Mouse (Mus musculus): Measurements from ENCODE around the gene Slc35f4.

Gene Slc35f4

GRCm38 (mm10) chr14:49525931-49526291 is at the start of gene Slc35f4:
Gene Slc35f4 (minus strand): TSS chr14:49526046.
- no peak for DNase-seq (ENCODE audit: low spot score in 2 of 2)

GRCm38 (mm10) chr14:49568369-49568768 is 42.5 kb upstream of the Slc35f4 start:
- no peak for DNase-seq (ENCODE audit: low spot score in 2 of 2)

- DNase-seq (ENCODE audit: low spot score in 2 of 2) = no peak
These were observed 34.9 kb upstream of the Slc35f4 start for GRCm38 (mm10) chr14:49560706-49561105.

GRCm38 (mm10) chr14:49540104-49540503 is 14.3 kb upstream of the Slc35f4 start:
- DNase-seq (ENCODE audit: low spot score in 2 of 2) = no peak

- DNase-seq (ENCODE audit: low spot score in 2 of 2) = peak; percentile 28
These were observed 493 bp downstream of the Slc35f4 start for GRCm38 (mm10) chr14:49525176-49525930.

GRCm38 (mm10) chr14:49524665-49525064 is 1.2 kb downstream of the Slc35f4 start:
- DNase-seq (ENCODE audit: low spot score in 2 of 2) = no peak

GRCm38 (mm10) chr14:49515096-49515665 is 10.7 kb downstream of the Slc35f4 start:
- no peak for DNase-seq (ENCODE audit: low spot score in 2 of 2)

- DNase-seq (ENCODE audit: low spot score in 2 of 2) = no peak
These were observed 11.7 kb downstream of the Slc35f4 start for GRCm38 (mm10) chr14:49514137-49514536.

- DNase-seq (ENCODE audit: low spot score in 2 of 2) = no peak
These were observed 30.7 kb downstream of the Slc35f4 start for GRCm38 (mm10) chr14:49495192-49495591.

GRCm38 (mm10) chr14:49493793-49494192 is 32.1 kb downstream of the Slc35f4 start:
- DNase-seq (ENCODE audit: low spot score in 2 of 2) = no peak

- no peak for DNase-seq (ENCODE audit: low spot score in 2 of 2)
These were observed 33.3 kb downstream of the Slc35f4 start for GRCm38 (mm10) chr14:49492506-49492905.

- no peak for DNase-seq (ENCODE audit: low spot score in 2 of 2)
These were observed 49.2 kb downstream of the Slc35f4 start for GRCm38 (mm10) chr14:49476602-49477001.

GRCm38 (mm10) chr14:49461761-49462160 is 64.1 kb downstream of the Slc35f4 start:
- no peak for DNase-seq (ENCODE audit: low spot score in 2 of 2)

GRCm38 (mm10) chr14:49460799-49461198 is 65.0 kb downstream of the Slc35f4 start:
- no peak for DNase-seq (ENCODE audit: low spot score in 2 of 2)

GRCm38 (mm10) chr14:49454283-49454914 is 71.4 kb downstream of the Slc35f4 start:
- no peak for DNase-seq (ENCODE audit: low spot score in 2 of 2)

GRCm38 (mm10) chr14:49453782-49454181 is 72.1 kb downstream of the Slc35f4 start:
- DNase-seq (ENCODE audit: low spot score in 2 of 2) = no peak

- DNase-seq (ENCODE audit: low spot score in 2 of 2) = no peak
These were observed 78.2 kb downstream of the Slc35f4 start for GRCm38 (mm10) chr14:49447669-49448068.

GRCm38 (mm10) chr14:49446461-49446860 is 79.4 kb downstream of the Slc35f4 start:
- DNase-seq (ENCODE audit: low spot score in 2 of 2) = no peak

GRCm38 (mm10) chr14:49436811-49437210 is 89.0 kb downstream of the Slc35f4 start:
- DNase-seq (ENCODE audit: low spot score in 2 of 2) = no peak

- DNase-seq (ENCODE audit: low spot score in 2 of 2) = no peak
These were observed 94.0 kb downstream of the Slc35f4 start for GRCm38 (mm10) chr14:49431821-49432220.

- no peak for DNase-seq (ENCODE audit: low spot score in 2 of 2)
These were observed 133.4 kb downstream of the Slc35f4 start for GRCm38 (mm10) chr14:49392482-49392881.

- no peak for DNase-seq (ENCODE audit: low spot score in 2 of 2)
These were observed 163.7 kb downstream of the Slc35f4 start for GRCm38 (mm10) chr14:49362161-49362560.

- no peak for DNase-seq (ENCODE audit: low spot score in 2 of 2)
These were observed 170.3 kb downstream of the Slc35f4 start for GRCm38 (mm10) chr14:49355561-49355960.

All from urinary bladder, postnatal 36 days (tissue).